In genomic region chr10:20203502-20203901, GRCm38 (mm10) we compare ENCODE assay signal across 19 mouse cellular contexts. TPM values are rescaled to one million over a fixed set of nuclear protein-coding genes. Genes with fewer than 3 reads are reported as not detected.
DNase-seq lines count a peak whose midpoint lies in the region; ATAC-seq and TF ChIP-seq lines count a peak whose summit lies in the region.
"Had no signal": no experiment of that assay in that cellular context is flagged by ENCODE, and none has a peak within 500 bp of the region (broad histone marks: within the 10 kb centered on the region; RNA-seq: fewer than 3 reads in every experiment).

No protein-coding gene starts in this region.

- peaks cover 4% of the 10 kb centered on the region for H3K4me1 ChIP-seq in intestine, embryonic 14.5 days (replicated peaks; ENCODE audit: control insufficient read depth, insufficient read depth, low read length)
- H3K4me1 ChIP-seq in intestine, embryonic 16.5 days (ENCODE audit: control insufficient read depth, insufficient read depth, low read length) = peaks cover 25% of the 10 kb centered on the region
- 0 out of 2 replicates have a peak, but pooled peaks cover 9% of the 10 kb centered on the region for H3K4me1 ChIP-seq in stomach, embryonic 15.5 days
- no peaks in the 10 kb centered on the region for H3K4me1 ChIP-seq in hindbrain, embryonic 11.5 days (replicated peaks; ENCODE audit: control insufficient read depth, insufficient read depth, low read length)

- no peaks in the 10 kb centered on the region for H3K36me3 ChIP-seq in intestine, embryonic 14.5 days (ENCODE audit: control insufficient read depth, insufficient read depth, low read length)
- H3K36me3 ChIP-seq in intestine, embryonic 16.5 days (ENCODE audit: control insufficient read depth, insufficient read depth, low read length) = no peaks in the 10 kb centered on the region
- H3K36me3 ChIP-seq in stomach, embryonic 15.5 days = no peaks in the 10 kb centered on the region
- H3K36me3 ChIP-seq in hindbrain, embryonic 11.5 days (ENCODE audit: control insufficient read depth, insufficient read depth, low read length) = no peaks in the 10 kb centered on the region
- H3K36me3 ChIP-seq: embryonic facial prominence, embryonic 13.5 days; forebrain, embryonic 12.5 days; heart, embryonic 10.5 days; hindbrain, embryonic 13.5 days had no signal

- no peak for DNase-seq in left cerebral cortex, adult 2 months (ENCODE audit: extremely low spot score in 1 of 2, low spot score in 2 of 2)
- DNase-seq in left cerebral cortex, postnatal 25 days (ENCODE audit: low spot score in 2 of 2) = no peak
- DNase-seq in intestine, embryonic 14.5 days (ENCODE audit: low spot score) = no peak
- no peak for DNase-seq in embryo, embryonic 11 days
- DNase-seq in hindbrain, embryonic 11.5 days (ENCODE audit: low spot score) = no peak
- no peak for DNase-seq in adrenal gland, postnatal 14 days
- DNase-seq: adrenal gland, adult 8-10 months; cerebellum, adult 11 months; cerebellum, adult 8-10 months; cerebellum, postnatal 14 days; gastrocnemius, postnatal 14 days; heart, postnatal 10 days; heart, postnatal 4 days had no signal

- no peak overlapping the region for H3K4me3 ChIP-seq in left cerebral cortex, adult 2 months
- H3K4me3 ChIP-seq in intestine, embryonic 14.5 days (ENCODE audit: low read depth, low read length) = no peak overlapping the region
- no peak overlapping the region for H3K4me3 ChIP-seq in intestine, embryonic 16.5 days (ENCODE audit: low read length)
- H3K4me3 ChIP-seq in stomach, embryonic 15.5 days (replicated peaks) = no peak overlapping the region
- no peak overlapping the region for H3K4me3 ChIP-seq in hindbrain, embryonic 11.5 days (ENCODE audit: low read depth, low read length)
- H3K4me3 ChIP-seq: embryonic facial prominence, embryonic 13.5 days; forebrain, embryonic 12.5 days; heart, embryonic 10.5 days; hindbrain, embryonic 13.5 days had no signal

- H3K9me3 ChIP-seq in intestine, embryonic 14.5 days (ENCODE audit: control insufficient read depth, low read length) = no peaks in the 10 kb centered on the region
- no peaks in the 10 kb centered on the region for H3K9me3 ChIP-seq in intestine, embryonic 16.5 days (ENCODE audit: control insufficient read depth, low read length)
- H3K9me3 ChIP-seq in stomach, embryonic 15.5 days = no peaks in the 10 kb centered on the region
- no peaks in the 10 kb centered on the region for H3K9me3 ChIP-seq in hindbrain, embryonic 11.5 days (ENCODE audit: control insufficient read depth, low read length)
- H3K9me3 ChIP-seq: embryonic facial prominence, embryonic 13.5 days; forebrain, embryonic 12.5 days; heart, embryonic 10.5 days; hindbrain, embryonic 13.5 days had no signal

- no peak overlapping the region for H3K9ac ChIP-seq in intestine, embryonic 14.5 days (ENCODE audit: low read length)
- peak overlapping the region; percentile 43 for H3K9ac ChIP-seq in intestine, embryonic 16.5 days (ENCODE audit: low read depth, low read length)
- H3K9ac ChIP-seq in stomach, embryonic 15.5 days = no peak overlapping the region
- no peak overlapping the region for H3K9ac ChIP-seq in hindbrain, embryonic 11.5 days (ENCODE audit: low read depth, low read length)
- H3K9ac ChIP-seq: embryonic facial prominence, embryonic 13.5 days; forebrain, embryonic 12.5 days; hindbrain, embryonic 13.5 days had no signal

- no peak overlapping the region for H3K4me2 ChIP-seq in intestine, embryonic 14.5 days (ENCODE audit: low read length)
- peak overlapping the region; percentile 25 for H3K4me2 ChIP-seq in intestine, embryonic 16.5 days (ENCODE audit: low read depth, low read length)
- no peak overlapping the region for H3K4me2 ChIP-seq in stomach, embryonic 15.5 days
- no peak overlapping the region for H3K4me2 ChIP-seq in hindbrain, embryonic 11.5 days (replicated peaks; ENCODE audit: low read depth, low read length)
- H3K4me2 ChIP-seq: embryonic facial prominence, embryonic 13.5 days; forebrain, embryonic 12.5 days; hindbrain, embryonic 13.5 days had no signal

- H3K27me3 ChIP-seq in intestine, embryonic 14.5 days (replicated peaks; ENCODE audit: control insufficient read depth, insufficient read depth, low read length) = no peaks in the 10 kb centered on the region
- H3K27me3 ChIP-seq in intestine, embryonic 16.5 days (replicated peaks; ENCODE audit: control insufficient read depth, insufficient read depth, low read length) = no peaks in the 10 kb centered on the region
- no peaks in the 10 kb centered on the region for H3K27me3 ChIP-seq in stomach, embryonic 15.5 days (replicated peaks)
- no peaks in the 10 kb centered on the region for H3K27me3 ChIP-seq in hindbrain, embryonic 11.5 days (ENCODE audit: control insufficient read depth, insufficient read depth, low read length)

- TF ChIP-seq CTCF in left cerebral cortex, adult 2 months (IDR thresholded peaks at IDR 0.05) = no peak

- 62% methylated on average over 6 of the region's 6 CpGs for WGBS in intestine, embryonic 14.5 days
- WGBS in intestine, embryonic 16.5 days = 55% methylated on average over 6 of the region's 6 CpGs
- WGBS in stomach, embryonic 15.5 days = 79% methylated on average over 6 of the region's 6 CpGs
- WGBS in hindbrain, embryonic 11.5 days = 94% methylated on average over 6 of the region's 6 CpGs

- peak overlapping the region; percentile 74 for H3K27ac ChIP-seq in left cerebral cortex, adult 2 months
- H3K27ac ChIP-seq in intestine, embryonic 14.5 days (ENCODE audit: low read depth) = no peak overlapping the region
- H3K27ac ChIP-seq in intestine, embryonic 16.5 days (ENCODE audit: low read length) = peak overlapping the region; percentile 92
- no peak overlapping the region for H3K27ac ChIP-seq in stomach, embryonic 15.5 days
- no peak overlapping the region for H3K27ac ChIP-seq in hindbrain, embryonic 11.5 days (ENCODE audit: low read depth, low read length)
- H3K27ac ChIP-seq: embryonic facial prominence, embryonic 13.5 days; forebrain, embryonic 12.5 days; heart, embryonic 10.5 days; hindbrain, embryonic 13.5 days had no signal

- intact Hi-C loops in left cerebral cortex, adult 2 months (cut with DNase I) = no loop called here
- intact Hi-C loops in left cerebral cortex, postnatal 25 days (cut with DNase I) = loop anchor here (1.0 kb wide), 1 partner anchor 36 kb away; no protein-coding TSS in a partner anchor

- peak; percentile 90 for ATAC-seq in intestine, embryonic 14.5 days (replicated peaks; ENCODE audit: low FRiP score, low TSS enrichment, low read depth)
- ATAC-seq in intestine, embryonic 16.5 days = peak; percentile 88
- ATAC-seq in stomach, embryonic 15.5 days (ENCODE audit: insufficient read depth, low FRiP score, low read depth) = peak; percentile 56
- ATAC-seq in hindbrain, embryonic 11.5 days (ENCODE audit: low FRiP score) = no peak

RNA-seq across cellular contexts. Expression of gene Map7, which starts 55.2 kb away (rescaled TPM):
- 100 to 1,000 TPM; 102 to 118 TPM for total RNA-seq in left cerebral cortex, adult 2 months (2021)
- 100 to 1,000 TPM in 1 of 2 experiments, 10 to 100 TPM in 1; 97.9 to 111 TPM for total RNA-seq in left cerebral cortex, postnatal 25 days (2021)
- 18.9 and 20.1 TPM in 2 replicates for polyA plus RNA-seq in intestine, embryonic 14.5 days (2014; fragmentation: Nextera tagmentation; extraction: Ambion mirVana)
- 44.7 and 50.3 TPM in 2 replicates for polyA plus RNA-seq in intestine, embryonic 16.5 days (2015; fragmentation: Nextera tagmentation; extraction: Ambion mirVana)
- 21.2 and 23.3 TPM in 2 replicates for polyA plus RNA-seq in stomach, embryonic 15.5 days (2015; fragmentation: Nextera tagmentation; extraction: Ambion mirVana)
- 5.8 and 6.7 TPM in 2 replicates for polyA plus RNA-seq in hindbrain, embryonic 11.5 days (2014; fragmentation: Nextera tagmentation; extraction: Ambion mirVana)
- 16.5 and 19.0 TPM in 2 replicates for total RNA-seq in adrenal gland, postnatal 14 days (2021)

Comparison
In these comparisons a context has a peak if more than half of its experiments do, and no peak if none do; other contexts are left out.
1. H3K27ac ChIP-seq: peak in left cerebral cortex, adult 2 months (single experiment) and intestine, embryonic 16.5 days (single experiment); none in intestine, embryonic 14.5 days (single experiment), stomach, embryonic 15.5 days (single experiment) and hindbrain, embryonic 11.5 days (single experiment).